Mouse (Mus musculus) urinary bladder, postnatal 10 days (tissue): ENCODE measurements around the gene Aldh1a1.
"Not testable (repeated sequence)": the region's sequence is repeated elsewhere in the genome, so short reads cannot be mapped to it uniquely, and the experiment has no call there.

Experiments
- DNase-seq: peaks from one replicate; pipeline ENCODE4 v3.0.0; 2022; ENCODE audit warnings: low spot score

The Aldh1a1 gene

GRCm38 (mm10) chr19:20492491-20492890 lies at the start of gene Aldh1a1:
TSS of gene Aldh1a1 (plus strand) at chr19:20492715.
- DNase-seq = peak; percentile 11

DNA sequence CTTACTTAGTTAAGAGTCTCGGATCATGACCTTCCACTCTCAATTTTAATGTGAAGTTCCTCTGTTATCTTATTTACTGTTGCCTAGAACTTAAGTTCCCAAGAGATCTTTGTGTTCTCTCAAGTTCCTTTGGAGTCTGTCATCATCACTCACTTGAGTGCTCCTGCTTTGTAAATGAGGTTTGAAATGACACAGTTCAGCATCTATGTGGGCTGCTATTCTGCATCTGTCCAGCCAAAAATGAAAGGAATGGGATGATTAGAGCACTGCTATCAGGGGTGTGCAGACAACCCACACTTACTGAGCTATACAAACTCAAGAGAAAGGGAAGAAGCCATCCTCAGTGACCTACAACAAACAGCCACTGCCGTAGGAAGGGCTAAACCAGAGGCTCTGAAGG lies 44.7 kb upstream of the Aldh1a1 start:
- DNase-seq = no peak

DNA sequence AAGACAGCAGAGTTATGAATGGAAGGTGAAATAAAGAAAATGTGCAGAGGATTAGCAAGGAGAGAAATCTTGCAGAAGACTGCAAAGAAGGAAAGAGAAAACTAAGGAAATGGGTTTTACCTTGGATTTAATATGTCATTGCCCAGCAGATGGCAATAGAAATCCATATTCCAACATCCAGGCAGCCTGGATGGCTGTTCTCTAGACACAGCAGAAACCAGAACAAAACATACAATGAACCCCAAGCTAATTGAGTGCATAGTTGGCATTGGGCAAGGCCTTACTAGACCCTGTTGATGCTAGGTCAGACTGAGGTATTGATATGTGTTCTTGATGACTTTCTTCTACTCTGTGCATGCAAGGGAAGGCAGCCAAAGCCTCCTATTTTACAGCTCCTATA lies 43.0 kb upstream of the Aldh1a1 start:
- DNase-seq = no peak

- no peak for DNase-seq
Observed at GRCm38 (mm10) chr19:20451045-20451444, 41.5 kb upstream of the Aldh1a1 start.

DNA sequence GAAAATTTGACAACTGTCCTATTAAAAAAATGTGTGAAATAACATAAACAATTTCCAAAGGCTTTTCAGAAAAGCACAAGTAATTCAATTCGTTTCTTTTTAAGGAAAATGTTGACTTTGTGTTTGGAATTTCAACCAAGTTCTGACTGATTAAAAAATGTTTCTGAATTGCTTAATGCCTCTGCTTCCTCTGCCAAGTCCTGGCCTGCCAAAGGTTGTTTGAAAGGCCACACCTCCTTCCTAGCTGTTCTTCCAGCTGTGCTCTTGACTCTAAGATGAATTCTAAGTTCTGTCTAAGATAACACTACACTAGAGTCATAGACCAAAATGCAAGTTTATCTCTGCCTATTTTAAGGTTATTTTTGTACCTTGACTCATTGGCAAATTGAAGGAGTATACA lies 8.0 kb upstream of the Aldh1a1 start:
- no peak for DNase-seq

- DNase-seq = no peak
Observed at GRCm38 (mm10) chr19:20491950-20492349, 565 bp upstream of the Aldh1a1 start.

- no peak for DNase-seq
Observed at GRCm38 (mm10) chr19:20496476-20496875, 4.0 kb downstream of the Aldh1a1 start.

GRCm38 (mm10) chr19:20505359-20505758 lies 12.8 kb downstream of the Aldh1a1 start:
- no peak for DNase-seq

DNA sequence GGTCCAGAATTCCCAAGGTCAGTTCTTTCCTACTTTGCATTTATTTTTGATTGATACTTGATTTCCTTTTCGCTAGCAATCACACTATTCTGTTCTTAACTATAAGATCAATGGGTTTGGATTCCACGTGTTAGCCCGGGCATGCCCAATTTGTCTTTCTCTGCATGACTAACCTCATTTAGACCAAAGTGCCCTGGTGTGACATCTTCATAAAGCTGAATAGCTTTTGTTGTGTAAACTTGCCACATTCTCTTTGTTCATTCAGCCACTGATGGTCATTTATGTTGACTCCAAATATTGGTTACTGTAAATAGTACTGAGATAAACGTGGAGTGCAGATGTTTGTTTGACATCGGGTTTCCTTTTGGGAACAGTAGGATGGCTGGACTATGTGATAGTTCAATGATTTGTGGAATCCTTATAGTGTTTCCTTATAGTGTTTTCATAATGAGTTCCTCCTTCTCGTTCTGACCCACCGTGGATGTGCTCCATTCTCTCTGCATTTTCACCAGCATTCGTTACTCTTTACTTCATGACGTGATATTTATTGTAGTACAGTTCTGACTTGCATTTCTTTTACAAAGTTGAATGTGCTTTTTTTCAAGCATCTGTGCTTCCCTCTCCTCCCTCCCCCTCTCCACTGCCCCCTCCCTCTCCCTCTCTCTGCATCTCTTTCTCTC lies 14.6 kb downstream of the Aldh1a1 start:
- no peak for DNase-seq

- no peak for DNase-seq
Observed at GRCm38 (mm10) chr19:20508609-20509008, 16.1 kb downstream of the Aldh1a1 start.

GRCm38 (mm10) chr19:20511971-20512370 lies 19.5 kb downstream of the Aldh1a1 start:
- DNase-seq = no peak

GRCm38 (mm10) chr19:20513181-20513580 lies 20.7 kb downstream of the Aldh1a1 start:
- no peak for DNase-seq

DNA sequence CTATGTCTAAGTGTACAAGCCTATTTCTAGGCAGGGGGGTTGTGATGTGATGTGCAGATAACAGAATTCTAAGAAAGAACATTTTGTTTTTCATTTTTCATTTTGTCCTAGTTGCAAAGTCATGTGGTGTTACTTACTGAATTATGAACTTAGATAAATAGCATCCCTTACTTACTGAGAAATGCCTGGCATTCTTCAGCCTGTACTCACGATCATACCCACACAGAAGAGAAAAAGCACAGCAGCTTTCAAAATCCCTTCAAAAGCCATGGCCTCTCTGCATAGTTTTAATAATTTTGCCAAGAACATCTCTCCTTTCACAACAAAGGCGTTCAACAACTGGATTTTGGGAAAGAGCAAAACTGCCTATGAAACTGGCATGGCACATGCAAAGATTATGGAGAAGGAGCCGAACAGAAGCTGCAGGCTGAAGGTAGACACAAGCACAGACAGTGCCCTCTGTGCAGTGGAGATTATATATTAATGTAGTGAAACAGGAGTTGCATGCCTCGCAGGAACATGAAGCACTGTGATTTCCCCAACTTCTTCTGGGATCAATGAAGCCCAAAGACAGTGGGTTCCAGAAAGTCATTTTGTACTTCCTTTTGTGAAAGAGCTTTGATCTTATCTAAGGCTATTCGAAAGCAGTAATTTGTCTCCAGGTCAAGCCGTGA lies 21.3 kb downstream of the Aldh1a1 start:
- no peak for DNase-seq

- DNase-seq = no peak
Observed at GRCm38 (mm10) chr19:20516481-20516880, 24.0 kb downstream of the Aldh1a1 start.

DNA sequence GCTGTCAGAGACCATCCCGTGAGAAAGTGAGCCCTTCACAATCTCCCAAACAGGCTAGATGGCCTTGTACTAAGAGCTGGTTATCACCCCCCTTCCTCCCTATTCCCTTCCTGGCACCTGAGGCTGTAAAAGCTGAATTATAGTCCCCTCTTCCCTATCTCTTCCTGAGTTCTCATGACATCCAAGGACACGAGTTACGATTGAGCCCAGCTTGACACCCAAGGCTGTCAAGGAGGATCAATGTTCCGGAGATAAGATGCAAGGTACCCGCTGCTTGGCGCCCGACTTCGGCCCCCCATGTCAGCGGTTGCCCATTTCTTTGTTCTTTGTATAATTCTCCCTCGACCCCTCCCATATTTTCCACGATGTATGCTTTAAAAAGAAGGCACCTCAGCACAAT lies 36.6 kb downstream of the Aldh1a1 start:
- DNase-seq = not testable (repeated sequence)

DNA sequence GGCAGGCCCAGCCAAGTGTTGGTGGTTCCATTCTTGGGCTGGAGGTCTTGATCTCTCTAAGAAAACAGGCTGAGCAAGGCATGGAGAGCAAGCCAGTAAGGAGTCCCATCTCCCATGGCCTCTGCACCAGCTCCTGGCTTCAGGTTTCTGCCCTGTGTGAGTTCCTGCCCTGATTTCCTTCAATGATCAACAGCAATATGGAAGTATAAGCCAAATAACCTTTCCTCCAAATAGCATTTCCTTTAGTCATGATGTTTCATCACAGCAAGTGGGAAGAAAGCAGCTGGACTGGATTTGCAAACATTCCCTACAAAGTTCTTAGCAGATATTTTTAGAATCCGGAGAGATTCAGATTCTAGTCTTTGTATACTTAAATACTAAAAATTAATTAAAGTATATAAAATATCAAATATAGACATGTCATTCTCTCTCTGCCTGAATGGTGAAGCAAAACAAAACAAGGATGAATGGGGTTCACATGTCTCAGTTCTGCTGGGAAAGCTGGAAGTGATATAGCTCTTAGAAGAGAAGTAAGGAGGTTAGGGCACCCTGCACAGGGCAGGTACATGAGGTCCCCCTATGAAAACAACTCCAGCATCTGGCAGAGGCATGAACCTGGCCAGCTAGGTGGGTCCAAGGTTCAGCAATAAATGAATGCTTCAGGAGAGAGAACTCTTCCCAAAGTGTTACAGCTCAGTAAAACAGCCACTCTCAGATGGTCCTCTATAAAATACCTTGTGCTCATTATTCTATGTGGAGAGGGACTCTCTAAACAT lies 37.6 kb downstream of the Aldh1a1 start:
- DNase-seq = no peak

- no peak for DNase-seq
Observed at GRCm38 (mm10) chr19:20536538-20536937, 44.0 kb downstream of the Aldh1a1 start.

GRCm38 (mm10) chr19:20541044-20541443 lies 48.5 kb downstream of the Aldh1a1 start:
- DNase-seq = no peak

DNA sequence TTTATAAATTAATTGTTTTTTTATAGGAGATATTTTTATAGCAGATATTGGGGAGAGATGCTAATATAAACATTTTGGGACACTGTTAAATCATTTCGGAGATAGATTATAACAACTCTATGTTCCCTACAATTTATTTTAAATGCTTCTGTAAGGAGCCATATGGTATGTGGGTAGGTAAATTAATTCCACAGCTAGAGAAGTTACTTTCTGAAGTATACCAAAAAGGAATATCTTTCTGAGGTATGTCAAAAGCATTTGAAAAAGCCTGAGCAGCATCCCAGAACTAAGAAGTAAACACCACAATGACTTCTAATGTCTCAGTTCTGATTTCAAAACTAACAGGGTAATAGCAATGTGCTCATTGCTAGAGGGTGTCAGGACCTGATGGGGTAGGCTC lies 49.4 kb downstream of the Aldh1a1 start:
- no peak for DNase-seq

GRCm38 (mm10) chr19:20543816-20544215 lies 51.3 kb downstream of the Aldh1a1 start:
- no peak for DNase-seq

- no peak for DNase-seq
Observed at GRCm38 (mm10) chr19:20544941-20545340, 52.4 kb downstream of the Aldh1a1 start.

GRCm38 (mm10) chr19:20547025-20547424 lies 54.5 kb downstream of the Aldh1a1 start:
- no peak for DNase-seq

GRCm38 (mm10) chr19:20549409-20549808 lies 56.9 kb downstream of the Aldh1a1 start:
- DNase-seq = no peak
